Mouse (Mus musculus) heart, embryonic 16.5 days (tissue): Measurements from ENCODE around the gene Olfr403. TPM values are rescaled to one million over a fixed set of nuclear protein-coding genes. Genes with fewer than 3 reads are reported as not detected.

Experiments
- polyA plus RNA-seq: library from polyadenylated mRNA; unstranded; fragments of >200 nt; fragmentation: Nextera tagmentation; extraction: Ambion mirVana; gene quantifications from 2 replicates; pipeline ENCODE4 v1.2.1, GENCODE M21; 2015

The Olfr403 gene
- polyA plus RNA-seq, 1 experiment from 2014 or later: not detected

Other genes starting within 250 kb of the Olfr403 start
- not detected in 2 replicates for gene Olfr23, start 249.6 kb upstream of the Olfr403 start, polyA plus RNA-seq
- gene Olfr397, start 225.4 kb upstream of the Olfr403 start, polyA plus RNA-seq: not detected in 2 replicates
- gene Olfr398, start 195.8 kb upstream of the Olfr403 start, polyA plus RNA-seq: not detected in 2 replicates
- gene Olfr139, start 129.7 kb upstream of the Olfr403 start, polyA plus RNA-seq: not detected in 2 replicates
- gene Olfr399, start 129.6 kb upstream of the Olfr403 start, polyA plus RNA-seq: not detected in 2 replicates
- gene Zfp616, start 116.3 kb upstream of the Olfr403 start, polyA plus RNA-seq: not detected in 2 replicates
- not detected in 2 replicates for gene Olfr401, start 72.5 kb upstream of the Olfr403 start, polyA plus RNA-seq
- not detected in 2 replicates for gene Olfr402, start 32.7 kb upstream of the Olfr403 start, polyA plus RNA-seq
- not detected in 2 replicates for gene Olfr43, start 25.1 kb downstream of the Olfr403 start, polyA plus RNA-seq
- not detected in 2 replicates for gene Olfr406, start 73.6 kb downstream of the Olfr403 start, polyA plus RNA-seq
- not detected in 2 replicates for gene Olfr59, start 97.5 kb downstream of the Olfr403 start, polyA plus RNA-seq
- gene Olfr410, start 151.8 kb downstream of the Olfr403 start, polyA plus RNA-seq: not detected in 2 replicates
- gene Olfr411, start 166.4 kb downstream of the Olfr403 start, polyA plus RNA-seq: not detected in 2 replicates
- gene Olfr412, start 175.8 kb downstream of the Olfr403 start, polyA plus RNA-seq: not detected in 2 replicates